Mouse (Mus musculus): ENCODE measurements at regions not wholly inside any gene's neighbourhood (a gene's known extent, or its start where the extent isn't known, plus 50 kb on each side); places are given as distances from the start of the nearest gene placed in this dataset.

GRCm38 (mm10) chr2:21046503-21047116 lies 77.9 kb upstream of the Arhgap21 start:
- TF ChIP-seq POLR2A (IDR thresholded peaks at IDR 0.05; ENCODE audit: low read depth, low read length) (no peak), CTCF (IDR thresholded peaks at IDR 0.05; ENCODE audit: borderline replicate concordance, insufficient read depth, low read length) (no peak)
